Mouse (Mus musculus) olfactory bulb, adult 2 months (tissue): ENCODE data around the gene Lrrfip2. TPM values are rescaled to one million over a fixed set of nuclear protein-coding genes. Genes with fewer than 3 reads are reported as not detected.

Experiments used
- H3K27ac ChIP-seq: fragments of 200-500 bp; 2 replicates; pipeline ENCODE4 v1.5.1; 2012; ENCODE audit warnings: low read depth, low read length; ENCODE audit not compliant: insufficient read depth
- H3K4me1 ChIP-seq: fragments of 200-500 bp; 2 replicates; pipeline ENCODE4 v1.6.1; 2012; ENCODE audit warnings: low read length; ENCODE audit not compliant: control insufficient read depth, insufficient read depth
- H3K4me3 ChIP-seq: fragments of 200-500 bp; 2 replicates; pipeline ENCODE4 v1.5.1; 2012; ENCODE audit warnings: mild to moderate bottlenecking, low read depth, low read length, moderate library complexity; ENCODE audit not compliant: insufficient read depth
- CTCF ChIP-seq: fragments of 200-500 bp; IDR thresholded peaks from 2 replicates; pipeline ENCODE4 v1.5.1; 2012; ENCODE audit warnings: low read depth, mild to moderate bottlenecking, low read length, moderate library complexity; ENCODE audit not compliant: insufficient read depth
- POLR2A ChIP-seq: fragments of 200-500 bp; IDR thresholded peaks from 2 replicates; pipeline ENCODE4 v1.6.1; 2012; ENCODE audit warnings: mild to moderate bottlenecking, low read depth, low read length, moderate library complexity; ENCODE audit not compliant: insufficient read depth
- WGBS: fragments of 180-500 bp; shearing (Covaris S2); methylation state at CpG from one replicate; pipeline ENCODE4 v1.1.7; 2018; 5-methylcytosine and 5-hydroxymethylcytosine counted together
- polyA plus RNA-seq: library from polyadenylated mRNA; stranded (reverse); fragments of >200 nt; gene quantifications from 2 replicates; pipeline ENCODE4 v1.2.4, GENCODE M21; 2012; ENCODE audit warnings: low replicate concordance; ENCODE audit not compliant: missing spikeins, insufficient read depth, insufficient read length

The Lrrfip2 gene
- polyA plus RNA-seq, 1 experiment: not detected

GRCm38 (mm10) chr9:111103293-111103692 is 14.1 kb upstream of the Lrrfip2 start:
- WGBS: 87% methylated on average over 5 of the region's 5 CpGs
- TF ChIP-seq CTCF: no peak
- no peak for TF ChIP-seq POLR2A
- H3K27ac ChIP-seq: no peak overlapping the region
- H3K4me1 ChIP-seq: no peaks in the 10 kb centered on the region
- H3K4me3 ChIP-seq: no peak overlapping the region

DNA sequence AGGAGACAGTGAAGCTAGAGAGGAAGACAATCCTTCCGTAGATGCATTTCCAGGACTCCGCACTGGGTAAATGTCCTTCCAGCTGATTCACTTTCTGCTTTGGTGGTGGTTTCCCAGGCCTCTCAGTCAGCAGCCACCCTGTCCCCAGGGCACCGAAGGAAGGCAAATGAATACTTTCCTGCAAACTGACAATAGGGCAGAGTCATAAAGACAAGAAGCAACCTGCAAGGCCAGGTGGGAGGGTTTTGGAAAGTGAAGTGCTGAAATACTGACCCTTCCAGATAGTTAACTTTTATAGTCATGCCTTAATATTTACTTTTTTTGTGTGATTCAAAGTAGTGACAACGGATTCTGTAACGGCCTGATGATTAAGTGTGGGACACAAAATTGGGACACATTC is 13.5 kb upstream of the Lrrfip2 start:
- H3K4me3 ChIP-seq: no peak overlapping the region
- H3K4me1 ChIP-seq: no peaks in the 10 kb centered on the region
- H3K27ac ChIP-seq: no peak overlapping the region
- 93% methylated on average over 5 of the region's 5 CpGs for WGBS
- TF ChIP-seq POLR2A: no peak

DNA sequence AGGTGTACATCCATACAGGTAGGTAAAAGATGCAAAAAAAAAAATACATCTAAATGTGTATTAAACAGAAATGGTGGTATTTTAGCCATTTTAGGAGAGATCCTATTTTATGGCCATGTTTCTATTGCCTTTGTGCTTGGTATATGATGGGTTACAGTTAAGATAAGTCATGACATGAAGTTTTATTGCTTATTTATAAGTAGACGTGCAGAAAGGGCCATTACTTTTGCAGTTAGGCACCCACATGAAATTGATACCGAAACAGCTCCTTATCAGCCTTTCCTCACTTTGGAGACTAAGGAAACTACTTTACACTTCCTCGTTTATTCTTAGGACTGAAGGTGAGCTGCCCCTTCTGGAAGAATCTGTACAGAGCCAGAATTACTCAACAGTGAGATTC is 9.5 kb upstream of the Lrrfip2 start:
- no peak overlapping the region for H3K4me3 ChIP-seq
- no peak for TF ChIP-seq CTCF
- TF ChIP-seq POLR2A: no peak
- H3K27ac ChIP-seq: no peak overlapping the region
- 82% methylated on average over 3 of the region's 3 CpGs for WGBS
- no peaks in the 10 kb centered on the region for H3K4me1 ChIP-seq

DNA sequence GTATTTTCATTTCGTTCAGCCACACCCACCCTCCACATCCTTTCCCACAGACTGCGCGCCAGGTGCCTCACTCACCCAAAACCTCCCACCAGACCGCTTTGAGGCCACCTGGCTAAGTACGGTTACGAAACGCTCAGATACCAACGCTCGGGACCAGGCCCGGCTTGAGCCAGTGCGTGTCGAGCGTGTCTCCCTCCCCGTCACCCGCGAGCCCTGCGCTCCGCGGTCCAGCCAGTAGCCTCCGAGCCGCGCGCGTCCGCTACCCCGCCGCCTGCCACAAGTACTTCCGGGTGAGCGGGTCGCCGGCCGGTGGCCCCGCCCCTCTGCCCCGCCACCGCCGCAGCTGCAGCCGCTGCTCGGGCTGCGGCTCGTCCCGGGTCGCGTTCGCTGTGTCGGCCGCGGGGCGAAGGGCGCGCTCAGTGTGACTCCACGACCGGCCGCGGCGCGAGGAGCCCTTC is 431 bp downstream of the Lrrfip2 start:
- under 1% methylated on average over 56 of the region's 56 CpGs for WGBS
- peaks cover 5% of the 10 kb centered on the region for H3K4me1 ChIP-seq
- peak overlapping the region; percentile 75 for H3K4me3 ChIP-seq
- no peak overlapping the region; the same call in 1 of the 2 replicates for H3K27ac ChIP-seq
- TF ChIP-seq POLR2A (peak; percentile 61), CTCF (no peak)

DNA sequence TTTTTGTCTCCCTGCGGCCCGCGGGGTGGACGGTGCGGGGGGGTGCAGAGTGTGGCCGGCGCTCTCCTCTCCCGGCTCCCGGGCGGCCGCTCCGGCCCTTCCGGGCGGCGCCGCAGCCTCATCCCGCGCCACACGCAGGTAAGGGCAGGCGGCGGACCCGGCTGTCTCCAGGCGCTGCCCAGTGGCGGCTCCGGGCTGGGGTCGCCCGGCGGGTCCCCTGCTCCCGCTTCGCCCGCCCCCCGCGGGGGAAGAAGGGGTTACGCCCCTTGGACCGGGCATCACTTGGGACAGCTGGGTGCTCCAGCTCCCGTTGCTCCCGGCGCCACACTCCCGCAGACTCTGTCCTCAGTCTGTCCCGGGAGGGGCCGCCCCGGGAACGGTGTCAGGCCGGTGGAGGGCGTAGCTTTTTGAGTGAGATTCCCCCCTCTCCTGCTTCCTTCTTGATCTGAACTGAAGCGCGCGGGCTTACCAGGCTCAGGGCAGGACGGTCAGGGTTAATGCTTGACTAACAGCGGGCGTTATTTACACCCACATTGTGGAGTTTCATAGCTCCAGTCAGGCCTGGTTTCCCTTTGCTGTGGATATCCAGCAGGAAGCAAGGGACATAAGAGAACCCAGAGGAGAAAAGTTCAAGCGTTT is 979 bp downstream of the Lrrfip2 start:
- no peak overlapping the region; the same call in 1 of the 2 replicates for H3K27ac ChIP-seq
- under 1% methylated on average over 52 of the region's 52 CpGs for WGBS
- TF ChIP-seq POLR2A (no peak; the same call in 1 of the 2 replicates), CTCF (no peak)
- peaks cover 5% of the 10 kb centered on the region for H3K4me1 ChIP-seq
- peak overlapping the region; percentile 75 for H3K4me3 ChIP-seq

- Histone ChIP-seq H3K4me3 (no peak overlapping the region), H3K27ac (no peak overlapping the region), H3K4me1 (peaks cover 5% of the 10 kb centered on the region)
- TF ChIP-seq CTCF: no peak
- WGBS: 2% methylated on average over 17 of the region's 17 CpGs
These were observed 1.6 kb downstream of the Lrrfip2 start for GRCm38 (mm10) chr9:111118891-111119441.

DNA sequence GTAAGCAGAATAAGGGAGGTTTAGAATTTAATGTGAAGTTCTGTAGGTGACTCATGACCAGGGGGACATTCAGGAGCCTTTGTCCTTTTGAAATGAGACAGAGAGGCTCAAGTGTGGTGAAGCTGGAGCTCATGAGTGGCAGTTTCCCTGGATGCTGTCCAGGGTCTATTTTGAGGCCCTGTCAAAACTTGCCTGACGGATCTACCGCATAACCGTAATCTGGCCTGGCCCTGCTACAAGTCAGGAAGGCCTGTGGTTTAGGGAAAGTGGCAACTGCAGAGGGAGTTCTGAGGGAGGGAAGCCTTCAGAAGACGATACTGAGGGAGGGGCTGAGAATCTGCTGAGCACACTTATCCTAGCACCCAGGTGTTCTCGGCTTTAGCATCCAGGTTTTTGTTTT is 5.1 kb downstream of the Lrrfip2 start:
- WGBS: 72% methylated on average over 5 of the region's 5 CpGs
- Histone ChIP-seq H3K4me3 (no peak overlapping the region), H3K4me1 (peaks cover 3% of the 10 kb centered on the region), H3K27ac (no peak overlapping the region)
- no peak for TF ChIP-seq CTCF
- TF ChIP-seq POLR2A: no peak

DNA sequence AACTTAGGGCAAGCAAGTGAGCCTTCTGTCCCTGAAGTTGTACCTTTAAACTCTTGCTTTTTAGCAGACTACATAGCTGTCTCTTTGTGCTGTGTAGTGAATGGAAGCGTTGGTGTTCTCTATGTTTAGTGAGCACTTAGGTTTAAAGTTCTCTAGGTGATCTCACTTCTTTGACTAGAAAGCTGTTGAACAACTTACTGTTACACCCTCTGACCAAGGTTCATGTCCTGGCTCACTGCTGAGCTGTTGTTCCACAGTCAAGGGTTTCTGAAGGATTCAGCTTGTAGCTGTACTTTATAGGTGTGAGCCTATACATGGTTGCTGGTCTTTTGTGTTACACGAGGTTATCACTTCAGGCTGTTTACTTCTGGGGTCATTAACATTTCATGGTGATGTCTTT is 5.9 kb downstream of the Lrrfip2 start:
- 66% methylated on average over 2 of the region's 2 CpGs for WGBS
- no peak for TF ChIP-seq POLR2A
- no peak for TF ChIP-seq CTCF
- Histone ChIP-seq H3K4me1 (peaks cover 3% of the 10 kb centered on the region), H3K27ac (no peak overlapping the region), H3K4me3 (no peak overlapping the region)

DNA sequence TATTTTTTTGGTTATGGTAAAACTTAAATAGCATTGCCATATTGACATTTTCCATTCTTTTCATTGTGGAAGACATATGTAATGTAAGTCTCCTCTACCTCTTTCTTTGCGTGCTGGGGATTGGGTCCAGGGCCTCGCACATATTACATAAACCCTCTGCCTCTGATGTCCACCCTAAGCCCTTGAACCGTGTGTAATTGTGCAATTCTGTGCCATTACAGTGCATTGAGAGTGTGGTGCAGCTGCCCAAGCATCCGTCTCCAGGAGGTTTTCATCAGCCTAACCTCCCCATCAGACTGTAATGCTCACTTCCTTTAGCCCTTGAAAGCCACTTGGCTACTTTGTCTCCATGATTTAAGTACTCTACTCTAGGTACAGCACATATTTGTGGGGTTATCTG is 7.0 kb downstream of the Lrrfip2 start:
- Histone ChIP-seq H3K4me3 (no peak overlapping the region), H3K4me1 (peaks cover 3% of the 10 kb centered on the region), H3K27ac (no peak overlapping the region)
- TF ChIP-seq POLR2A: no peak
- TF ChIP-seq CTCF: no peak
- 76% methylated on average over 4 of the region's 4 CpGs for WGBS
